Mouse (Mus musculus) hindbrain, embryonic 14.5 days (tissue): ENCODE results near the gene Ap5b1. TPM values are rescaled to one million over a fixed set of nuclear protein-coding genes. Genes with fewer than 3 reads are reported as not detected.

Source experiments
- ATAC-seq: fragments of 200-750 bp; cut with Nextera tagmentation; 2 replicates; pipeline ENCODE4 v1.8.0; 2017; ENCODE audit warnings: moderate number of reproducible peaks, mild to moderate bottlenecking, moderate TSS enrichment, moderate library complexity; ENCODE audit not compliant: low FRiP score
- DNase-seq: peaks from one replicate; pipeline ENCODE4 v3.0.0-alpha.2; 2015; ENCODE audit warnings: low spot score
- H3K27ac ChIP-seq: fragments of 300-500 bp; sonication (generic); 2 replicates; pipeline ENCODE4 v1.5.1; 2014; ENCODE audit warnings: mild to moderate bottlenecking, moderate library complexity
- H3K27me3 ChIP-seq: fragments of 300-500 bp; sonication (generic); 2 replicates; pipeline ENCODE4 v1.6.1; 2014; ENCODE audit warnings: mild to moderate bottlenecking, low read length, mixed read lengths; ENCODE audit not compliant: control insufficient read depth, insufficient read depth
- H3K36me3 ChIP-seq: fragments of 300-500 bp; sonication (generic); replicated peaks from 2 replicates; pipeline ENCODE4 v1.6.1; 2014; ENCODE audit not compliant: control insufficient read depth, insufficient read depth
- H3K4me1 ChIP-seq: fragments of 300-500 bp; sonication (generic); replicated peaks from 2 replicates; pipeline ENCODE4 v1.6.1; 2014; ENCODE audit warnings: antibody characterized with exemption, low read length, mixed read lengths; ENCODE audit not compliant: control insufficient read depth, insufficient read depth
- H3K4me2 ChIP-seq: fragments of 300-500 bp; sonication (generic); replicated peaks from 2 replicates; pipeline ENCODE4 v1.6.1; 2014; ENCODE audit warnings: mild to moderate bottlenecking, moderate library complexity
- H3K4me3 ChIP-seq: fragments of 300-500 bp; sonication (generic); replicated peaks from 2 replicates; pipeline ENCODE4 v1.5.1; 2014; ENCODE audit warnings: mild to moderate bottlenecking, low read length
- H3K9ac ChIP-seq: fragments of 300-500 bp; sonication (generic); 2 replicates; pipeline ENCODE4 v1.6.1; 2014
- H3K9me3 ChIP-seq: fragments of 300-500 bp; sonication (generic); 2 replicates; pipeline ENCODE4 v1.6.1; 2016; ENCODE audit warnings: low read length; ENCODE audit not compliant: control insufficient read depth
- WGBS: fragments of 180-500 bp; shearing (Covaris S2); extraction: QIAGEN DNeasy Blood & Tissue Kit; methylation state at CpG from one replicate; pipeline ENCODE4 v1.1.7; 2014; 5-methylcytosine and 5-hydroxymethylcytosine counted together
- polyA plus RNA-seq: library from polyadenylated mRNA; unstranded; fragments of >200 nt; fragmentation: Nextera tagmentation; extraction: Ambion mirVana; gene quantifications from 2 replicates; pipeline ENCODE4 v1.2.1, GENCODE M21; 2014

Gene Ap5b1
- polyA plus RNA-seq, result 3.8 and 4.0 TPM in 2 replicates

DNA sequence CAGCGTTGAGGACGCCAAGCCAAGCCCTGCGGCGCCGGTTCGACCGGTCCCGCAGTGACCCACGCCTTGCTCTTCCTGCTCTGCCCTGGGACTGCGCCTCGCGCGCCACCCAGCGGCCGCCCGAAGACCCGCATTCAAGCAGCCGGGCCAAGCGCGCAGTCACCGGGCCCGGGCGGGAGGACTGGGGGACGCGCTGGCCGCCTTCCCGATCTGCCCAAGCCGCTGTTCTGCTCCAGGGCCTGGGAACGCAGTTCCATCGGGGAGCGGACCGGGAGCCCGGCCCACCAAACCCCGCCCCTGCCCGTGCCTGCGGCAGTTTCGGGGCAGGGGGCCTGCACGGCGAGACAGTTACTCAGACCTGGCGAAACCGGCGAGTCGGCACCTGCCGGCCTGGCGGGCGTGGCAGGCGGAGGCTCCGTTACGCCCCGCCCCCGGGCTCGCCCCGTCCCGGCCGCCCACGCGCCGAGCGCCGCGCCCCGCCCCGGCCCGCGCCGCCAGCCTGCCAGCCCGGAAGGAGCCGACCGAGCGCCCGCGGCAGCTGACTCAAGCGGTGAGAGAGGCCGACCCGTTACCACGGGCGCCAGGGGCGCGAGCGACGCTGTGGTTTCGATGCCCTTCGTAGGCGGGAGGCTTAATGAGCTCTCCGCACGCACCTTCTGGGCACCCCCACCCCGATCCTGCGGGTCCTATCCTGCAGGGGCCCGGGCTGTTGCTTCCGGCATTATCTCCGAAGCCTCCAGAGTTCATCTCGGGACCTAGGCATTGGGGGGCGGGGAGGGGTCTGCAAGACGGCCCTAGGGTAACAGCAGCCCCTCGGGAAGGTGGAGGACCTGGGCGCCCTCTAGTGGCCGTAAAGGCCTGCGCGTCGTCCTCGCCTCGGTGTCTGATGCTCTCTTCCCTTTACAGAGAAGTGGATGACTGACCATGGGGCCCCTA lies at the start of gene Ap5b1:
Ap5b1 (plus strand) TSS at position 492 of the 936 bp plus-strand sequence.
- H3K36me3 ChIP-seq, result peaks cover 10% of the 10 kb centered on the region; the same call in 1 of the 2 replicates
- ATAC-seq (peak; percentile 87), DNase-seq (peak; percentile 89)
- peak within 1 kb of the TSS; percentile 92 for H3K4me2 ChIP-seq
- H3K27me3 ChIP-seq, result peaks cover 34% of the 10 kb centered on the region
- peak within 1 kb of the TSS; percentile 78 for H3K27ac ChIP-seq
- H3K9me3 ChIP-seq, result no peaks in the 10 kb centered on the region
- WGBS, result under 1% methylated on average over 82 of the region's 102 CpGs
- peaks cover 12% of the 10 kb centered on the region for H3K4me1 ChIP-seq
- peak within 1 kb of the TSS; percentile 70 for H3K9ac ChIP-seq
- peak within 1 kb of the TSS; percentile 55 for H3K4me3 ChIP-seq

DNA sequence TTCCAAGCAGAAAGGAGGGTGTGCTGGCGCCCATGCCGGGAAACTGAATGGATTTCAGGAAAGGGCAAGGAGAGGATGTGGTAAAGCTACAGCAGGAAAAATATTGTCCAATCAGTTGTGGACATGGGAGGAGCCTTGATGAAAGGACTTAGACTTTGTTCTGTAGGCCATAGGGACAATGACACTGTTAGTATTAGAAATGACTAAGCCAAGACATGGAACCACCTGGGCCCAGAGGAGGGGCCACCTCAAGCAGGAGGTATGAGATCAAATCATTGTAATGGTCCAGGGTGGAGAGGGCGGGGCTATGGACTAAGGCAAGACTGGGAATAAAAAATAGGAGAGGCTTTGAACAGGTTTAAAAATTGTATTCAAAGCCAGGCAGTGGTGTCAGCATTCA lies 49.1 kb upstream of the Ap5b1 start:
- no peaks in the 10 kb centered on the region for H3K36me3 ChIP-seq
- H3K9me3 ChIP-seq, result no peaks in the 10 kb centered on the region
- no peak for DNase-seq
- no peak overlapping the region for H3K4me2 ChIP-seq
- H3K9ac ChIP-seq, result no peak overlapping the region
- WGBS, result 89% methylated on average over 3 of the region's 3 CpGs
- no peaks in the 10 kb centered on the region for H3K4me1 ChIP-seq
- H3K27me3 ChIP-seq, result no peaks in the 10 kb centered on the region
- H3K27ac ChIP-seq, result no peak overlapping the region
- no peak for ATAC-seq
- no peak overlapping the region for H3K4me3 ChIP-seq

DNA sequence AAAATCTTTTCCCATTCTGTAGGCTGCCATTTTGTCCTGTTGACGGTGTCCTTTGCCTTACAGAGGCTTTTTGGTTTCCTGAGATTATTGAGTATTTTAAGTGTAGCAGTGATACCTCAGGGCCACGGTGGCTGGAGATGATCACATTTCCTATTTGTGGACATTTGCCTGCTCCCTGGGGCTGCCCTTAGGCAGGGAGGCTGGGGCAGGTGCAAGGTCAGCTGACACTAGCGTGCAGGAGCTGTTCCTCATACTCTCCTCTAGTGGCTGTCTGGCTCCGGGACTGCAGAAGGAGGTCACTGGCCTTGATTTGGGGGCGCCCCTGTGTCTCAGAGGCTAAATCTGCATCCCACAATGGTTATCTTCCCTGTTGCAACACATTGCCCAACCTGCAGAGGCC lies 42.6 kb upstream of the Ap5b1 start:
- Histone ChIP-seq H3K9ac (no peak overlapping the region), H3K4me3 (no peak overlapping the region), H3K27ac (no peak overlapping the region), H3K4me1 (no peaks in the 10 kb centered on the region), H3K36me3 (no peaks in the 10 kb centered on the region), H3K27me3 (no peaks in the 10 kb centered on the region), H3K9me3 (no peaks in the 10 kb centered on the region), H3K4me2 (no peak overlapping the region)
- 71% methylated on average over 5 of the region's 5 CpGs for WGBS
- ATAC-seq, result no peak
- no peak for DNase-seq

DNA sequence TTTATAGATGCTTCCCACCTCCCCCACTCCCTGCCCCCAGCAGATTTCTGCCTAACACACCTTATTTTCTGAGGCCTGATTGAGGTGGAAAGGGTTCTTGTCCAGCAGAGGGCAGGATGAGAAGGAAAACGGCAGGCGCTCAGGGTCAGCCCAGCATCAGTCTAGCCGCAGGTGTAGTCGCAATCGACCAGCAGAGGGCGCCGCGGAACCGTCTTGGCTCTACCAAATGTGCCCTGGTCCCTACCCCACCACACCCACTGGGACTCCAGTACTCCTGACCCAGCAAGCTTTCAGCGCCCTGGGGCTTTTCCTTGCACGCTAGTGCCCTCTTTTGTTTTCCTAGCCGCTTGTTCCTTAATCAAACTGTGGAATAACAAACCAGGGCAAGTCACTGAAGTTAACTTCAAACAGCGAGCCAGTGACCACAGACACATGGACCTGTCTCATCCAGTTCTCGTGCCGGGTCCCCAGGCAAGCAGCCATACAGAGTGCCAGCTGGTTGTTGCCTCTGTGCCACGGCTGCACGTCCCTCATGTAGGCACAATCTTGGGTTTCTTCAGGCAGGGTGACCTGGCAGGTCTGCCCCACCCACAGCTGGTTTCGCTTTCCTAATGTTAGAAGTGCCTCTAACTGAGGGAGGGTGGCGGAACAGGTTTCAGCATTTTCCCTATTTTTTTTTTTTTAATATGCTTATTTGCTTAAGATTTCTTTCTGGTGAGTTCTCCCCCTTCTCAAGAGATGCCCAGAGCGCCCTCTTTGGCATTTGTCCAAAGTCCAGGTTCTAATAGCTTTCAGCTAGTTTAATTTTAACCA lies 38.3 kb upstream of the Ap5b1 start:
- Histone ChIP-seq H3K4me2 (peak overlapping the region; percentile 28), H3K4me3 (no peak overlapping the region), H3K4me1 (no peaks in the 10 kb centered on the region), H3K9ac (no peak overlapping the region), H3K9me3 (no peaks in the 10 kb centered on the region), H3K36me3 (no peaks in the 10 kb centered on the region), H3K27me3 (peaks cover 9% of the 10 kb centered on the region; the same call in 1 of the 2 replicates), H3K27ac (no peak overlapping the region)
- DNase-seq (peak; percentile 83), ATAC-seq (peak; percentile 82)
- WGBS, result 13% methylated on average over 20 of the region's 20 CpGs

DNA sequence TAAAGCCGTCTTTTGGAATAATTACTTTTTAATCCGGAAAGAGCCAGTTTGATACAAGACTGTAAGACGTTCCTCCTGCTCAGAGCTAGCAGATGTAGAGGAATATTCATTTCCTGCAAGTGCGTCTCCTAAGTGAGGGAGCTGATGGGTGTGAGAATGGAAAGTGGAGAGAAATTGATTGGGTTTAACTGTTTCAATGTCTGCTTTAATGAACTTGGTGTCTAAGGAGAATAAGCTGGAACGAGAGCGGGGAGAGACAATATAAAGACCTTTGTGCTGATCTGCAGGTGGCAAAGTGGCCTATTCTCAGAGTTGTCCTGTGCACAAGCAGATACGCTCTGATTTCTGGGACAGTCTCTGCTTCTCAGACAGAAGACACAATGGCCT lies 37.7 kb upstream of the Ap5b1 start:
- 22% methylated on average over 7 of the region's 7 CpGs for WGBS
- H3K4me1 ChIP-seq, result no peaks in the 10 kb centered on the region

DNA sequence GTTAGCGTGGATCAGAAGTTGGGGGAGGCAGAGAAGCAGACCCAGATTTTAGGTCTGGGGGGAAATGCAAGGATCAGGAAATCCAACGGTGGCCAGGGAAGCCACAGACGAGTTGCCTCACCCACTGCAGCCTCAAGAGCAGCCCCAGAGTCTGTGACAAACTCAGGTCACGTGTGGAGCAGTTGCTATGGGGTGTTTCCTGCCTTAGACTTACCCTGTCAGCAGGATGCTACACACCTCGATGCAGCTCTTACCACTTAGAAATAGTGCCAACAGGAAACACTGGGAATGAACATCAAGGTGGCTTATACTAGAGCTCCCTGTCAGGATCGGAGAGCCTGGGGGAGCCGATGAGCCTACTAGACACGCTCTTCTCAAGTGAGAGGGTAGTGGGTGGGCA lies 35.3 kb upstream of the Ap5b1 start:
- Histone ChIP-seq H3K9ac (no peak overlapping the region), H3K27me3 (peaks cover 9% of the 10 kb centered on the region; the same call in 1 of the 2 replicates), H3K27ac (no peak overlapping the region), H3K4me1 (no peaks in the 10 kb centered on the region), H3K4me2 (no peak overlapping the region), H3K9me3 (no peaks in the 10 kb centered on the region), H3K36me3 (no peaks in the 10 kb centered on the region), H3K4me3 (no peak overlapping the region)
- 81% methylated on average over 8 of the region's 8 CpGs for WGBS
- DNase-seq (no peak), ATAC-seq (no peak)

More for the DNA sequence above, 37.7 kb upstream of the Ap5b1 start:
- Histone ChIP-seq H3K27me3 (peaks cover 9% of the 10 kb centered on the region; the same call in 1 of the 2 replicates), H3K36me3 (no peaks in the 10 kb centered on the region), H3K9ac (no peak overlapping the region), H3K4me2 (no peak overlapping the region), H3K27ac (no peak overlapping the region), H3K4me3 (no peak overlapping the region), H3K9me3 (no peaks in the 10 kb centered on the region)
- ATAC-seq (no peak), DNase-seq (no peak)

DNA sequence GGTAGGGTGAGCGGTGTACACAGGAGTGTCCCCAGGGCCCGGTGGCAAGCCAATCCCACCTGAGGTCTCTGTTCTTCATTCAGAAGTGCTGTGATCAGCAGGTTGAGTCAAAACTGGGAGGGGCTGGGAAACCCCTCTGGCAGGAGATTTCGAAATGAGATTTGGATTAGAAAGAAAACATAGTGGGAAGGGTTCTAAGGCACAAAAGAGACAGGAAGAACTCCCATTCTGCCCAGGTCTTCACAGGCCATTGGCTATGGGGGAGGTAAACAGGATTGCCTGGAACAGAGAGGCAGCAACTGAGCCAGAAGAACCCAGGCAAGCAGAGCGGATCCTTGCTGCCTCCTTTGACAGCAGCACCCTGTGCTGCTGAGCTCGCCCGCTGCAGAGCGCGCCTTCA lies 29.0 kb upstream of the Ap5b1 start:
- H3K4me3 ChIP-seq, result no peak overlapping the region
- no peaks in the 10 kb centered on the region for H3K27me3 ChIP-seq
- ATAC-seq (no peak), DNase-seq (no peak)
- WGBS, result 70% methylated on average over 8 of the region's 8 CpGs
- no peak overlapping the region for H3K4me2 ChIP-seq
- H3K9ac ChIP-seq, result no peak overlapping the region
- no peaks in the 10 kb centered on the region for H3K9me3 ChIP-seq
- H3K27ac ChIP-seq, result no peak overlapping the region
- H3K36me3 ChIP-seq, result no peaks in the 10 kb centered on the region
- no peaks in the 10 kb centered on the region for H3K4me1 ChIP-seq

DNA sequence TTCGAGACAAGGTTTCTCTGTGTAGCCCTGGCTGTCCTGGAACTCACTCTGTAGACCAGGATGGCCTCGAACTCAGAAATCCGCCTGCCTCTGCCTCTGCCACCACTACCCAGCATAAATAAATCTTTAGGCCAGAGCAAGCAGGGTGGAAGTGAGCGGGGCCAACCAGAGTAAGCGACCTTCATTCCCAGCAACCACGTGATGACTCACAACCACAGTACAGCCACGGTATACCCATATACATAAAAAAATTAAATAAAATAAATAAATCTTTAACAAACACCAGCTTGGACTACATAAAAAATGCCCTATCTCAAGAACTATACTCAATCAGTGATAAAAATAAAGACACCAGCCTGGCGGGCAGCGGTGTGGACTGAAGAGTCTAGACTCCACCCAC lies 24.5 kb upstream of the Ap5b1 start:
- WGBS, result 87% methylated on average over 9 of the region's 9 CpGs
- Histone ChIP-seq H3K36me3 (no peaks in the 10 kb centered on the region), H3K27ac (no peak overlapping the region), H3K4me3 (no peak overlapping the region), H3K9ac (no peak overlapping the region), H3K27me3 (no peaks in the 10 kb centered on the region), H3K9me3 (no peaks in the 10 kb centered on the region), H3K4me1 (no peaks in the 10 kb centered on the region), H3K4me2 (no peak overlapping the region)
- DNase-seq, result no peak
- no peak for ATAC-seq

DNA sequence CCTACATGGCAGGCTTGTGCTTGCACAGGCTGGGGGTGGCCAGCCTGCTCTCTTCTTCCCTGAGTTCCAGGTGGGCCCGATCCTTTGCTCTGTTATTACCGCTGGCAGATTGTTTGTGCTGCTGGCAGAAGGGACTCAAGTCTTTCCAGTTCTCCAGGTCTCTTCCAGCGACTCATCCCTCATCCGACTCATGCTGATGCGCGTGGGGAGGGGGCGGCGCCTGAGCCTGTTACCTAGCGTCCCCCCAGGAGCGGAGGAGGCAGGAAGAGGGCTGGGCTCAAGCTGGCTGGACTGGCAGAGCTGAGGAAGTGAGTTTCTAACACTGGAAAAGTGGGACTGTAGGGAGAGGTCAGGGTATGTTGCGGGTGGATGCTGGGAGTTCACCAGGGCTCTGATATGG lies 23.8 kb upstream of the Ap5b1 start:
- no peaks in the 10 kb centered on the region for H3K4me1 ChIP-seq
- no peak overlapping the region for H3K9ac ChIP-seq
- H3K4me3 ChIP-seq, result no peak overlapping the region
- no peak overlapping the region for H3K27ac ChIP-seq
- no peaks in the 10 kb centered on the region for H3K27me3 ChIP-seq
- H3K9me3 ChIP-seq, result no peaks in the 10 kb centered on the region
- WGBS, result 61% methylated on average over 11 of the region's 11 CpGs
- no peaks in the 10 kb centered on the region for H3K36me3 ChIP-seq
- ATAC-seq (no peak), DNase-seq (no peak)
- H3K4me2 ChIP-seq, result no peak overlapping the region
